Mouse (Mus musculus) intestine, embryonic 15.5 days (tissue): ENCODE results near the gene Marveld1. TPM values are rescaled to one million over a fixed set of nuclear protein-coding genes. Genes with fewer than 3 reads are reported as not detected.

ENCODE experiments used
- ATAC-seq: fragments of 200-750 bp; cut with Nextera tagmentation; 2 replicates; pipeline ENCODE4 v1.8.0; 2017; ENCODE audit warnings: moderate TSS enrichment, moderate library complexity
- H3K27ac ChIP-seq: fragments of 300-500 bp; sonication (generic); 2 replicates; pipeline ENCODE4 v1.5.1; 2015; ENCODE audit warnings: mild to moderate bottlenecking, inconsistent platforms
- H3K27me3 ChIP-seq: fragments of 300-500 bp; sonication (generic); replicated peaks from 2 replicates; pipeline ENCODE4 v1.6.1; 2015; ENCODE audit warnings: inconsistent platforms
- H3K36me3 ChIP-seq: fragments of 300-500 bp; sonication (generic); 2 replicates; pipeline ENCODE4 v1.6.1; 2015; ENCODE audit warnings: inconsistent platforms
- H3K4me1 ChIP-seq: fragments of 300-500 bp; sonication (generic); replicated peaks from 2 replicates; pipeline ENCODE4 v1.6.1; 2015; ENCODE audit warnings: inconsistent platforms
- H3K4me2 ChIP-seq: fragments of 300-500 bp; sonication (generic); replicated peaks from 2 replicates; pipeline ENCODE4 v1.6.1; 2015; ENCODE audit warnings: mild to moderate bottlenecking, inconsistent platforms
- H3K4me3 ChIP-seq: fragments of 300-500 bp; sonication (generic); replicated peaks from 2 replicates; pipeline ENCODE4 v1.5.1; 2015; ENCODE audit warnings: inconsistent platforms
- H3K9ac ChIP-seq: fragments of 300-500 bp; sonication (generic); 2 replicates; pipeline ENCODE4 v1.6.1; 2015; ENCODE audit warnings: inconsistent platforms
- H3K9me3 ChIP-seq: fragments of 300-500 bp; sonication (generic); 2 replicates; pipeline ENCODE4 v1.6.1; 2016; ENCODE audit warnings: inconsistent platforms
- WGBS: fragments of 180-500 bp; shearing (Covaris S2); methylation state at CpG from one replicate; pipeline ENCODE4 v1.1.7; 2015; 5-methylcytosine and 5-hydroxymethylcytosine counted together
- polyA plus RNA-seq: library from polyadenylated mRNA; unstranded; fragments of >200 nt; fragmentation: Nextera tagmentation; extraction: Ambion mirVana; gene quantifications from 2 replicates; pipeline ENCODE4 v1.2.1, GENCODE M21; 2015

Marveld1 gene
- polyA plus RNA-seq, 1 experiment from 2014 or later = 12.3 TPM

GRCm38 (mm10) chr19:42128787-42129508 lies 18.3 kb upstream of the Marveld1 start, which contains the start of gene Avpi1:
Gene Avpi1 (minus strand): TSS chr19:42129059.
- Histone ChIP-seq H3K9ac (peak within 1 kb of the TSS; percentile 74), H3K9me3 (no peaks in the 10 kb centered on the region), H3K27me3 (no peaks in the 10 kb centered on the region), H3K4me1 (peaks cover 23% of the 10 kb centered on the region; the same call in 1 of the 2 replicates), H3K4me2 (peak within 1 kb of the TSS; percentile 88), H3K4me3 (peak within 1 kb of the TSS; percentile 62), H3K27ac (peak within 1 kb of the TSS; percentile 91), H3K36me3 (peaks cover 4% of the 10 kb centered on the region; the same call in 1 of the 2 replicates)
- peak; percentile 98 for ATAC-seq
- WGBS = under 1% methylated on average over 54 of the region's 54 CpGs

DNA sequence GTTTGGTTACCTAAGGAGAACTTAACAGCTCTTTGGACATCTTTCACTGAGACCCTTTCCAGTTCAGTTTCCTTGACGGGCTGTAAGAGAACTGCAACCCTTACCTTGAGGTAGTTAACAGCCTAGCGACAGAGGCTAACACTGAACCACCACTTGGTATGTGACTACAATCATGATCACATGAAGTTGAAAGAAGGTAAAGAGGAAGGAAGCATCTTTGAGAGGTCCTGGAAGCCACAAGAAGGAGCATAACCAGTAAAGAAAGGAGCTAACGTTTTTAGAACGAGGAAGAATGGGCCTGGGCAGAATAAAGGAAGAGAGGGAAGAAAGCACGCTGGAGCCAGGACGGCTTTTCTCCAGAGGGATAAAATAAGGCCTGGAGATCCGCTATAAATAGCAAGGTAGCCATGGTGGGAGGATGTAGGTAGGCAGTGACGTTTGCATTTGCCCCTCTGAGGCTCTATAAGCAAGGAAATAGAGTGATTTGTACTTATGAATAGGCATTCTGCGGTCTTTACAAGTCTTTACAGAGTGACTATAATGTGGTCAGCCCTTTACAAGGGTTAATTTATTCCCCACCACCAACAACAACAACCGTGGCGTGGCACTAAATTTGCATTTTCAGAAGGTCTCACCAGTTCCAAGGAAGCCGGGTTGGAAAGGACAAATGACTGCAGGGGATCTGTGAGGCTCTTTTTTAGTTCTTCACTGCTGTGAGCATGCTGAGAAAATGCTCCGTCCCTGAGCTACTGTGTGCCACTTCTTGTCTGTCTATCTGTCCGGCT lies 17.5 kb upstream of the Marveld1 start:
- Histone ChIP-seq H3K27ac (peak overlapping the region; percentile 72), H3K9ac (peak overlapping the region; percentile 74; the same call in 1 of the 2 replicates), H3K4me1 (peaks cover 23% of the 10 kb centered on the region; the same call in 1 of the 2 replicates), H3K4me2 (peak overlapping the region; percentile 88), H3K27me3 (no peaks in the 10 kb centered on the region), H3K9me3 (no peaks in the 10 kb centered on the region), H3K36me3 (peaks cover 2% of the 10 kb centered on the region; the same call in 1 of the 2 replicates), H3K4me3 (peak overlapping the region; percentile 62)
- peak; percentile 13 for ATAC-seq
- 44% methylated on average over 14 of the region's 14 CpGs for WGBS

DNA sequence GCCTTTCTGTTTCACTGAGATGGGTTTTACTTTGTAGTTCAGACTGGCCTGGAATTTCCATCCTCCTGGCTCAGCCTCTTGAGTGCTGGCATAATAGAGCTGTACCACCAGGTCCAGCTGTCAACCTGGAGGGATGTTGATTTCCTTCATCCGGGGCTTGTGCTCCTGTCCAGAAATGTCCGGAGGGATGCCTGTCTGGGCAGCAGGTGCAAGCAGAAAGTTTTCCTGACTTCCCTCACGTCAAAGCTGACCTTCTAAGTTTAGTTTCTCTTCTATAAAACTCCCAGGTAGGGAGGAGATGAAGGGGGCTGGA lies 16.9 kb upstream of the Marveld1 start:
- WGBS = 64% methylated on average over 3 of the region's 3 CpGs
- Histone ChIP-seq H3K9ac (no peak overlapping the region), H3K4me1 (peaks cover 23% of the 10 kb centered on the region; the same call in 1 of the 2 replicates), H3K27ac (no peak overlapping the region), H3K4me2 (no peak overlapping the region), H3K27me3 (no peaks in the 10 kb centered on the region), H3K9me3 (no peaks in the 10 kb centered on the region), H3K4me3 (no peak overlapping the region), H3K36me3 (no peaks in the 10 kb centered on the region)
- ATAC-seq = no peak

DNA sequence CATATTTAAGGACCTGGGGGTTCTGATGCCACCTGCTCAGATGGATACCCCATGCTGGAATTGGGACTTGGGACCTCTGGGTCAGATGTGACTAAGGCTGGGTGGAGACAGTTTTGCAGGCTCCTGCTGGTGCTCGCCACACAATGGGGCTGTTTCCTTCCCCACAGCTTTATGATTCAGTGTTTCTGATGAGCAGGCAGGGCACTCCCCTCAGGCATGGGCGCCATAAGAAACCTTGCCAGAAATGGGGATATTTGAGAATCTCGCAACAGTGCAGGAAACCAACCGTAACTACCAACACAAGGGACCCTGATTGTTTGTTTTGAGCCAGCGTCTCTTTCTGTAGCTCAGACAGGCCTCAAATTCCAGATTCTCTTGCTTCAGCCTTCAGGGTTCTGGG lies 16.1 kb upstream of the Marveld1 start:
- Histone ChIP-seq H3K27me3 (no peaks in the 10 kb centered on the region), H3K4me3 (no peak overlapping the region), H3K4me2 (no peak overlapping the region), H3K4me1 (peaks cover 23% of the 10 kb centered on the region; the same call in 1 of the 2 replicates), H3K9me3 (no peaks in the 10 kb centered on the region), H3K36me3 (no peaks in the 10 kb centered on the region), H3K27ac (no peak overlapping the region), H3K9ac (no peak overlapping the region)
- ATAC-seq = no peak
- 77% methylated on average over 5 of the region's 5 CpGs for WGBS

DNA sequence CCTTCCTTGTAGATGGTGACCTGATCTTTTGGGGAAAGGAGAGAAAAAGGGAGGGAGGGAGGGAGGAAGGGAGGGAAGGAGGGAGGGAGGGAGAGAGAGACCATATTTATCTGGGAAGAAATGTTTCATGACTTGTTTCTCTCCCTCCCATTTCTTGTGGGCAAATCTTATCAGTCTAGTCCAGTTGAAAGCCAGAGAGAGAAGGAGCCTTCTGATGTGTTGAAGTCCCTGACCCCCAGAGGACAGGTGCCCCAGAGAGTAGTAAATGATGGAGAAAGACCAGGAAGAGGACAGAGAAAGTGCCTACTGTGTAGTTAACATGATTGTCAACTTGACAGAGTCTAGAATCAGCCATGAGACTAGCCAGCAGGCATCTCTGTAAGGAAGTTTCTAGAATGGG lies 12.1 kb upstream of the Marveld1 start:
- no peak overlapping the region for H3K27ac ChIP-seq
- no peak overlapping the region for H3K4me3 ChIP-seq
- H3K36me3 ChIP-seq = no peaks in the 10 kb centered on the region
- H3K27me3 ChIP-seq = no peaks in the 10 kb centered on the region
- H3K4me1 ChIP-seq = peaks cover 5% of the 10 kb centered on the region; the same call in 1 of the 2 replicates
- H3K4me2 ChIP-seq = no peak overlapping the region
- no peaks in the 10 kb centered on the region for H3K9me3 ChIP-seq
- no peak for ATAC-seq
- H3K9ac ChIP-seq = no peak overlapping the region

DNA sequence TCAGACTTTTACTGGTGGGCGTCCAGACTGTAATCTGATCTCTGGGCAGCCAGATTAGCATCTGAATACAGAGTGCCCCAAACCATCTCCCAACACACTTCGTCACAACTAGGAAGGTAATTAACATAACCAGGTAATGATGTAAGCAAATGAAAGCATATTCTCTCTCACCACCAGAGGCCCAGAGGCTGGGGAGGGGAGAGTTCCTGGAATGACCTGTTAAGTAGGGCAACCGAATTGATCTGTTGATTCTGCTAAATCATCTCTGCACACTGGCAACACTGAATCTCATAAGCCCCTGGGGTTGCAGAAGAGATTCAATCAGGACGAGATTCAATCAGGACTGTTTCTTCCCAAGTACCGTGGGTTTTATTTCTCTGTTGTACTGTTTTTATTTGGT lies 11.1 kb upstream of the Marveld1 start:
- no peaks in the 10 kb centered on the region for H3K27me3 ChIP-seq
- no peaks in the 10 kb centered on the region for H3K36me3 ChIP-seq
- no peak overlapping the region for H3K9ac ChIP-seq
- no peak overlapping the region for H3K4me3 ChIP-seq
- no peaks in the 10 kb centered on the region for H3K9me3 ChIP-seq
- no peak overlapping the region for H3K4me2 ChIP-seq
- ATAC-seq = no peak
- 39% methylated on average over 5 of the region's 5 CpGs for WGBS
- H3K27ac ChIP-seq = no peak overlapping the region
- no peaks in the 10 kb centered on the region for H3K4me1 ChIP-seq

DNA sequence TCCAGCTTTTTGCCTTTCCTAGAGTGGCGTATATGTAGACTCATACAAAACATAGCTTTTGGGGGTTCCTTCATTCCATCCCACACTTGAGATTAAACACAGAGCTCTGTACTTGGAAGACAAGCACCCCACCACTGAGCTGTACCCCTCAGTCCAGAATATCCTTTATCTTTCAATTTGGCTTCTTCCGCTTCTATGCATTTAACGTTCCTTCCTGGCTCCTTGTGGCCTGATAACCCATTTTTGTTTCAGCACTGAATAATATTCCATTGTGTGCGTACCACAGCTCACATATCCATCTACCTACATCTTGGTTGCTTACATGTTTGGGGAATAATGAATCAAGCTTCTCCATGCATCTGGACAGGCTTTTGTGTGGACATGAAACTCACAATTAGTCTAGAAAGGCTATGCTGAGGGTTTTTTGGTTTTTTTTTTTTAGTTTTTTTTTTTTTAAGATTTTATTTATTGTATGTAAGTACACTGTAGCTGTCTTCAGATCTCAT lies 10.0 kb upstream of the Marveld1 start:
- H3K27me3 ChIP-seq = no peaks in the 10 kb centered on the region
- no peak for ATAC-seq
- no peaks in the 10 kb centered on the region for H3K36me3 ChIP-seq
- no peak overlapping the region for H3K27ac ChIP-seq
- no peak overlapping the region for H3K4me3 ChIP-seq
- no peaks in the 10 kb centered on the region for H3K4me1 ChIP-seq
- H3K9ac ChIP-seq = no peak overlapping the region
- H3K4me2 ChIP-seq = no peak overlapping the region
- H3K9me3 ChIP-seq = no peaks in the 10 kb centered on the region
- WGBS = 89% methylated on average over 4 of the region's 4 CpGs

DNA sequence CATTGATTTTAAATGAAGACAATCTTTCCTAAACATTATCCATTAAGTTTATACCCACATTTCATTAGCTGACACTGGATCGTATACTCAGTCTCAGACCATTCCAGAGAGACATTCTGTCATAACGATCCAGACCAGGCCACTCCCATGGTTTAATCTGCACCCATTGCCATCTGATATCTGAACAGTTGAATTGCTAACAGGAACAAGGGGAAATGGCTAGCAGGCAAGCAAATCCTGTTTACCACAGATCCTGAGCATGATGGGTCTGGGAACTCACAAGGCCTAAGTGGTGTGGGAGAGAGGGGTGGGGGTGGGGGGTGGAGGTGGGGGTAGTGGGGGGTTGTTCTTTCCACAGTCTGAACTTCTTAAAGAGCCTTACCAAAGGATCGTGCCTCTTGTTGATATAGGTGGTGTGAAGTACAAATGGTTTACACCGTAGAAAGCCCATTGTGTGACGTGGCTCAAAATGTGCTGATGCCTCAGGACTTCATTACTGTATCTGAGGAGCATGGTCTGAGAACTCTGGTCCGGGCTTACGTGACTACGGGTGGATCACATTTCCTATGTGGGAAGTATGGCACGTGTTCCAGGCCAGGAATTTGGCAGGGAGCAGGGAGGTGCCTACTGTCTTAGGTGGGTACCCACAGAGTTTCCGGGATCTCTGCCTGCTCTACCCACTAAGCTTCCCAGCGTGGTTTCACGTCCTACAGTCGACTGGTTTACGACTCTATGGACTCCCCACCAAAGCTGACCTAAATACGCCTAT lies 8.5 kb upstream of the Marveld1 start:
- H3K4me1 ChIP-seq = no peaks in the 10 kb centered on the region
- H3K9ac ChIP-seq = no peak overlapping the region
- H3K27me3 ChIP-seq = no peaks in the 10 kb centered on the region
- no peak for ATAC-seq
- WGBS = 82% methylated on average over 15 of the region's 15 CpGs
- no peak overlapping the region for H3K4me2 ChIP-seq
- no peaks in the 10 kb centered on the region for H3K36me3 ChIP-seq
- H3K9me3 ChIP-seq = no peaks in the 10 kb centered on the region
- H3K4me3 ChIP-seq = no peak overlapping the region
- no peak overlapping the region for H3K27ac ChIP-seq

DNA sequence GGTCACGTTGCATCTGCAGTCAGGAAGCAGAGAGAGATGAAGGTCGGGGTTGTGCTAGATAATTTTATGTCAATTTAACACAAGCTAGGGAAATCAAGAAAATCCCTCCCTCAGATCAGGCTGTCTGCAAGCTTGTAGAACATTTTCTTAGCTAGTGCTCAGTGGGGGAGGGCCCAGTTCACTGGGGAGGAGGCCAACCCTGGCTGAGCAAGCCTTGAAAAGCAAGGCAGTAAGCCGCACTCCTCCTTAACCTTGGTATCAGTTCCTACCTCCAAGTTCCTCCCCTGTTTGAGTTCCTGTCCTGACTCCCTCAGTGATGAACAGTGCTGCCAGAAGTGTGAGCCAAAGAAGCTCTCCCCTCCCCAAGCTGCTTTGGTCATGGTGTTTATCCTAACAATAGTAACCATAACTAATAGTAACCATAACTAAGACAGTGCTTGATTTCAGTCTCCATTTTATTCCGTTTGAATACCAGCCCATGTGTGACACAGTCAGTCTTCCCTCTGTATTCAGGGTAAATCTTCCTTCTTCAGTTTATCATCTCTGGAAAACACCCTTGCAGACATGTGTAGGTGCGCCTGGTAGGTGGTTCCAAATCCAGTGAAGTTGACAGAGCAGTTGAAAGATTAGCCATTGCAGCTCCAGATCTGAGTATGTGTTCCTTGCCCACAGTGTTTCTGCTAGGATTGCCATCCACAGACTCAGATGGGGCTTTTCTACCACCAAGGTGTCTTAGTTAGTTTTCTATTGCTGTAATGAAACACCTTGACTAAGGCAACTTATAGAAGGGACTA lies 7.3 kb upstream of the Marveld1 start:
- H3K4me1 ChIP-seq = no peaks in the 10 kb centered on the region
- H3K4me2 ChIP-seq = no peak overlapping the region
- H3K27me3 ChIP-seq = no peaks in the 10 kb centered on the region
- WGBS = 74% methylated on average over 5 of the region's 5 CpGs
- no peak overlapping the region for H3K27ac ChIP-seq
- no peaks in the 10 kb centered on the region for H3K9me3 ChIP-seq
- H3K9ac ChIP-seq = no peak overlapping the region
- no peak overlapping the region for H3K4me3 ChIP-seq
- no peak for ATAC-seq
- no peaks in the 10 kb centered on the region for H3K36me3 ChIP-seq

- no peak overlapping the region for H3K4me3 ChIP-seq
- ATAC-seq = no peak
- WGBS = 71% methylated on average over 3 of the region's 3 CpGs
- no peak overlapping the region for H3K27ac ChIP-seq
- H3K9ac ChIP-seq = no peak overlapping the region
- H3K4me1 ChIP-seq = peaks cover 3% of the 10 kb centered on the region; the same call in 1 of the 2 replicates
- no peak overlapping the region for H3K4me2 ChIP-seq
- H3K27me3 ChIP-seq = no peaks in the 10 kb centered on the region
- H3K9me3 ChIP-seq = no peaks in the 10 kb centered on the region
- H3K36me3 ChIP-seq = no peaks in the 10 kb centered on the region
Observed at GRCm38 (mm10) chr19:42141998-42142397, 5.2 kb upstream of the Marveld1 start.

DNA sequence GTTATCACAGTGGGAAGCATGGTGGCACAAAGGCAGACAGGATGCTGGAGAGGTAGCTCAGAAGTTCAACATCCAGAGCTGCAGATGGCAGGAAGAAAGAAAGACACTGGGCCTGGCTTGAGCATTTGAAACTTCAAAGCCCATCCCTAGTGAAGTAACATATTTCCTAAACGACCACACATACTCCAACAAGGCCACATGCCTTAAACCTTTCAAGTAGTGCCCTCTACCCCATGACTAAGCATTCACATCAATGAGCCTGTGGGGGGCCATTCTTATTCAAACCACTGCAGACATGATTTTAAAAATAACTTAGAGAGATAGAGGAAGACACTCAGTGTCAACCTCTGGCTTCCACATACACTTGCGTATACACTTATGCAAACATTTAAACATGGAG lies 4.4 kb upstream of the Marveld1 start:
- H3K36me3 ChIP-seq = no peaks in the 10 kb centered on the region
- no peak overlapping the region for H3K9ac ChIP-seq
- ATAC-seq = no peak
- no peaks in the 10 kb centered on the region for H3K9me3 ChIP-seq
- no peak overlapping the region for H3K4me2 ChIP-seq
- H3K4me1 ChIP-seq = peaks cover 4% of the 10 kb centered on the region; the same call in 1 of the 2 replicates
- 86% methylated on average over 2 of the region's 2 CpGs for WGBS
- H3K4me3 ChIP-seq = no peak overlapping the region
- H3K27me3 ChIP-seq = no peaks in the 10 kb centered on the region
- H3K27ac ChIP-seq = no peak overlapping the region
